Mouse (Mus musculus) left cerebral cortex, adult 9 months (tissue): ENCODE data around the gene Ndufc1.
"Not testable (repeated sequence)": the region's sequence is repeated elsewhere in the genome, so short reads cannot be mapped to it uniquely, and the experiment has no call there.

Source experiments
- DNase-seq, 2 experiments: peaks; one replicate each; pipeline ENCODE4 v3.0.0; 2022; ENCODE audit warnings: low spot score in 2 of 2

Ndufc1 gene

GRCm38 (mm10) chr3:51396219-51397068 lies 12.3 kb downstream of the Ndufc1 start, which contains the start of gene Mgarp:
Mgarp (minus strand) TSS chr3:51396738.
- no peak for DNase-seq

GRCm38 (mm10) chr3:51395461-51396145 lies 13.2 kb downstream of the Ndufc1 start:
- no peak for DNase-seq

- DNase-seq = no peak
These were observed 13.9 kb downstream of the Ndufc1 start for GRCm38 (mm10) chr3:51394881-51395280.

DNA sequence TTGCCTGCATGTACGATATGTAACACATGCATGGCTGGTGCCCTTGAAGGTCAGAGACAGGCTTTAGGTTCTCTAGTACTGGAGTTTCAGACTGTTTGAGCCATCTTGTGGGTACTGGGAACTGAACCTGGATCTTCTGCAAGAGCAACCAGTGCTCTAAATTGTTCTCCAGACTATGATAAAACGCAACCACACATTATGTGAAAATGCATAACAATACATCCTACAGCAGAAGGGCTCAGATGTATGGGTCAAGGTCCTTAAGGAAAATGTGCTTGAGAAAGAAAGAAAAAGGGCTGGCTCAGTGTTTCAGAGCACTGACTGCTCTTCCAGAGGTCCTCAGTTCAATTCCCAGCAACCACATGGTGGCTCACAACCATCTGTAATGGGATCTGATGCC lies 15.1 kb downstream of the Ndufc1 start:
- DNase-seq = no peak

DNA sequence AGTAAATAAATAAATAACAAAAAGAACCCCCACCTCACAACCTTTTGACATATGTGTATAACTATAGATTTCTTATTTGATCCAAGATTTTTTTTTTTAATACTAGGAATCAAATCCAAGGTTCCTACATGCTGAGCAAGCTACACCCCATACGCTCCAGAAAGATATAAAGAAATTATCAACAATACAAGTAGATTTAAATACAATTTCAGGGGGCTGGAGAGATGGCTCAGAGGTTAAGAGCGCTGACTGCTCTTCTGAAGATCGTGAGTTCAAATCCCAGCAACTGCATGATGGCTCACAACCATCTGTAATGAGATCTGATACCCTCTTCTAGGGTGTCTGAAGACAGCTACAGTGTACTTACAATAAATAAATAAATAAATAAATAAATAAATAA lies 15.8 kb downstream of the Ndufc1 start:
- DNase-seq = not testable (repeated sequence)

- DNase-seq = no peak
These were observed 17.2 kb downstream of the Ndufc1 start for GRCm38 (mm10) chr3:51391591-51391990.

DNA sequence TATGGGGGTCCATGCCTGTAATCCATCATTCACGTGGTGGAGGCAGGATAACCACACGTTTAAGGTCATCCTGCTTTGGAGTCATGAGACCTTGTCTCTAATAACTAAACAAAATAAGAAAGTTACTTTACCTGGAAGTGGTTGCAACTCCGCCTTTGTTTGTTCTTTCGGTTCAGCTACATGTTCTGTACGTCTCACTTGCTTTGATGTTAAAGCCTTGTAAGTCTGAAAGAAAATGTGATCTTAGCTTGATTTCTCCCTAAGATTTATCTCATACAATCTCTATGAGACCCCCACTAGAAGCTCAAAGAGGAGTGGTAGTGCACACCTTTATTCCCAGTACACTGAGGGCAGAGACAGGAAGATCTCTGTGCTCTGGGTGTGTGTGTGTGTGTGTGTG lies 17.7 kb downstream of the Ndufc1 start:
- DNase-seq = no peak

DNA sequence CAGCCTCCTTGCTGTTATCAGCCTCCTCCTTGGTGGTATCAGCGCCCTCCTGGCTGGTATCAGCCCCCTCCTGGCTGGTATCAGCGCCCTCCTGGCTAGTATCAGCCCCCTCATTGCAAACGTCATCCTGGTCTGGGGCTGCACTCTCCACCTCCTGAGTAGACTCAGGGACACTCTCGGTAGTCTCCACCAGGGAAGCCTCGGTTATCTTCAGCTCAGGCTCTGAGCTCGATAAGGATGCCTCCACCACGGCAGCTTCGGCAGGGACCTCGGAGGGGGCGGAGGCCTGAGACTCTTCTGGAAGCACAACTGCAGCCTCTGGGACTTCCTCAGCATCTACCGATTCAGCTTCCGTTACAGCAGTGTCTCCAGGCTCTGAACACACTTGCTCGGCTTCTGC lies 19.9 kb downstream of the Ndufc1 start:
- no peak for DNase-seq

GRCm38 (mm10) chr3:51387868-51388381 lies 20.9 kb downstream of the Ndufc1 start:
- no peak for DNase-seq

DNA sequence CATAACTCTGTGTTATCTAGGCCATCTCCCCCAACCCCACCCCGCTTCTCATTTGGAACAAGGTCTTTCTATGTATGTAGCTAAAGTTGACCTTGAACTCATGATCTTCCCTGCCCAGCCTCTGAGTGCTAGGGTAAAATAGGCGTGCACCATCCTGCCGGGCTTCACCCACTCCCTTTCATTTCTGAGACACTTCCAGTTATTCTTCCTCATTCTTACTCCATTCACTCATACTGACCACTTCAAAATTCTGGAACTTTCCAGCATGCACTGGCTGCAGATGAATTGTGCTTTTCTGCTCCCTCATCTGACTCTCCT lies 21.7 kb downstream of the Ndufc1 start:
- no peak for DNase-seq

DNA sequence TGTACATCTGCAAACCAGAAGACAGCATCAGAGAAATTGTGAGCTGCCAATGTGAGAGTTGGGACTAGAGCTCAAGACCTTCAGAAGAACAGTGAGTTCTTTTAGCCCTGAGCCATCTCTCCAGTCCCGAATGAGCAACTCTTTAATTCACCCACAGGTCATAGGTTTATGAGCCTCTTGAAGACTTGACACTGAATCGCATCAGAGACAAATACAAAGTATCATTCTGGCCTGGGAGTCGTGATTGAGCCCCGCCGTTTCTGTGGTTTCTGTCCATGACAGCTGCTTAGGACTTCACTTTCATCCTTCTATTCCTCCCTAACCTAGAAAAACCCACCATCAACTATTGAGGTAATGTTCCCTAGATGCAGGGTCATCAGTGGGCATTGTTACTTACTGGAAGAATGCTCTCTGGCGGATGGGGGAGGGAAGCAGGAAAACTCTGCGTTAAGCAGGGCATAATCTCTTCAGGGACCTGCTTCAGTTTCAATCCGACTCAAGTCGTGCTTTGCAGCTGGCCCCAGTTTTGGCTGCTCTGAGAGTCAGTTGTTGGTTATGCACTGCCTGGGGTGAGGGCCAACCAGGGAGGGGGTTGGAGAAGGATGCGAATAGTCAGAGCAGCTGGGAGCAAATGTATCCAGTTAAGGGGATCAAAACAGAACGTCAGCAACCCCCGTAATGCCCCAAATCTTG lies 22.2 kb downstream of the Ndufc1 start:
- no peak for DNase-seq

GRCm38 (mm10) chr3:51383409-51383808 lies 25.4 kb downstream of the Ndufc1 start:
- DNase-seq = no peak

DNA sequence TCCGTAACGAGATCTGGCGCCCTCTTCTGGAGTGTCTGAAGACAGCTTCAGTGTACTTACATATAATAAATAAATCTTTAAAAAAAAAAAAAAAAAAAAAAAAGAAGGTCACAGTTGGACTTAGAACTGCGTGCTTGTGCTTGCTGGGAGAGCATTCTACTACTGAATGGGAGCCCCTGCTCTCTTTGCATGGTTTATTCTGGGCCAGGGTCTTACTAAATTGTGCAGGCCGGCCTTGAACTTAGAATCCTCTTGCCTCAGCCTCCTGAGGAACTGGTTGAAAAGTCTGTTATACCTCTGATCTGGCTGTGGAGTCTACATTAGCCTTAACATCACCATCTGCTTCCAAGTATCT lies 28.2 kb downstream of the Ndufc1 start:
- no peak for DNase-seq

DNA sequence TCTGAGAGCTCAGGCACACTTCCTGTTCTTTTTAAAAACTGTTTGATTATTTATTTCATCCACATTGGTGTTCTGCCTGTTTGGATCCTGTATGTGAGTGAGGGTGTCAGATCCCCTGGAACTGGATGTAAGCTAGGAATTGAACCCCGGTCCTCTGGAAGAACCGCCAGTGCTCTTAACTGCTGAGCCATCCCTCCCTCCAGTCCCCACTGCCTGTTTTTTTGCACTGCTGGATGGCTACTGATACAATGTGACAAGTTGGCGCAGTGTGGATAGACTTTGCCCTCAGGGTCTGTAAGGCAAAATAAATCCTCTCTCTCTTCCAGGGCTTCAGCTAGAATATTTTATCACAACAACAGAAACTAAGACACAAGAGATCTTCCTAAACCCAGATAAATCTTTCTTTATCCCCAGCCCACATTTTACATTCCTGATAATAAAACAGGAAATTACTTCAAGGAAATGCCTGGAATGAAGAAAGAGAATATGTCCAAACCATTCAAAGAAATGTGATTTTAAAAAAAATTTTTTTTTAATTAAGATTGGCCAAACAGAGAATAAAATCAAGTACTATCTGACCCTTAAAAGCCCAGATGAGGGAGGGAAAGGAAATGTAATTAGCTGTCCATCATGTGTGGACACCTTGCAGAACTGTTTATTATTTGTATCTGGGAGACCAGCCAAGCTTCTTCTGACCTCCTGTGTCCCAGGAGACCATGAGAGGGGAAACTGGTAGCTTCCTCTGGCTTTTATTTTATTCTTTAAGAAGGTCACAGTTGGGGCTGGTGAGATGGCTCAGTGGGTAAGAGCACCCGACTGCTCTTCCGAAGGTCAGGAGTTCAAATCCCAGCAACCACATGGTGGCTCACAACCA lies 28.8 kb downstream of the Ndufc1 start:
- no peak for DNase-seq

DNA sequence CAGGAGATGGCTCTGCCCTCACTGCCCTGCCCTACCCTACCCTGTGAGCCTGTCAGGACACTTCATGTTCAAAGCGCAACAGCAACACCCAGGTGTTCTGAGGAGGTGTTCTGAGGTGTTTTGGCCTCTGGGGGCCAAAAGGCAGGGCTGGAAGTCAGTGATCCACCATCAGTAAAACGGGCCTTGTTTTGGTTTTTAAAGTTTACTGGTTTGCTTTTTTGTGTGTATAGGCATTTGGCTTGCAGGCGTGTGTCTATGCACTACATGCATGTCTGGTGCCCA lies 30.2 kb downstream of the Ndufc1 start:
- no peak for DNase-seq

DNA sequence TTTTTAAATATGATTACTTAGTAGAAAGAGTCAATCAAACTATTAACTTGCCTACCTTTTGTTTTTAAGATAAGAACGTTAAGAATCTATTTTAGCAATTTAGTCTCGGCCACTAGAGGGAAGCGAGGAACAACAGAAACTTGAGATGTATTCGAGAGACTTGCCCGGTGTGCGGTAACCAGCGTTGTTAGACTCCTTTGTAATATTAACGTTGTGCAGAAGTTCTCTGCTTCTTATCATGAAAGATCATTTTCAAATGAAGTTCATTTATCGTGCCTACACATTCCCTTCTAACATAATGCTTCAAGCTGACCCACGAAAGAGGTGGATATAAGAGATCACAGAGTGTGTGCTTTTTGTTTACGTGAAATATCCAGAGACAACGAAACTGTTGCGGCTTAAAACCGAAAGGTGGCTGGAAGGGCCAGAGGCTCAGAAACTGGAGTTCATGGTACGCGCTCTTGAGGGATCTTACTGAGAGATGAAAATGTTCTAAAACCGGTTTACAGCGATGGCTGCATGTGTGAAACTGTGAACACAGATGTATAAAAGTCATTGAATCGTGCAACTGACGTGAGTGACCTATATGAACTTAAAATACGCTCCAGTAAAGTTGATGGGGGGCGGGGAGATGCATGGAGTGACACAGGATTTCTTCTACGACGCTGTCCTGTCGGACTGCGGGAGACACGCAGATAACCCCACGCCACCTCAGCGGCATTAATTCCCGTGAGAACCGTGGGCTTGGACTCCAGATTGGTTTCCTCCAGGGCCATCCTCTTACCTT lies 30.7 kb downstream of the Ndufc1 start:
- no peak for DNase-seq

- peak in 1 of 2 experiments; percentile 38 for DNase-seq
These were observed 33.2 kb downstream of the Ndufc1 start for GRCm38 (mm10) chr3:51375307-51376265.

GRCm38 (mm10) chr3:51373544-51373943 lies 35.2 kb downstream of the Ndufc1 start:
- no peak for DNase-seq

GRCm38 (mm10) chr3:51372883-51373282 lies 35.9 kb downstream of the Ndufc1 start:
- DNase-seq = no peak

DNA sequence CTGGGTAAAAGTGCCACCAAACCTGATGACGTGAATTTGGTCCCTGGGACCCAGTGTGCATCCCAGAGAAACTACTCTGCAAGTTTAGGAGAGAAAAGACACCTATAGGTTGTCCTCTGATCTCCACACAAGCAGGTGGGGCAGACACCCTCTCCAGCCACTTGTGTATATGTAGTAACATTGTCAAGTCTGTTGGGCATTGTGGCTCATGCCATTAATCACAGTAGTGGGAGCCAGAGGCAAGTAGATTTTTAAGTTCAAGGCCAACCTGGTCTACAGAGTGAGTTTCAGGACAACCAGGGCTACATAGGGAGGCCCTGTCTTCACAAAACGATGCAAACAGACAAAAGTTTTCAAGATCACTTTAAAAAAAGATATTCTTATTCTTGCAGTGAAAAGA lies 37.0 kb downstream of the Ndufc1 start:
- DNase-seq = no peak
